Mouse (Mus musculus) c-Kit-positive CD71-negative TER-119-negative erythroid progenitor cells, embryonic 14.5 days (primary cell): ENCODE measurements at regions not wholly inside any gene's neighbourhood (a gene's known extent, or its start where the extent isn't known, plus 50 kb on each side); places are given as distances from the start of the nearest gene placed in this dataset.
"Not testable (repeated sequence)": the region's sequence is repeated elsewhere in the genome, so short reads cannot be mapped to it uniquely, and the experiment has no call there.

Experiments
- DNase-seq: peaks from one replicate; pipeline ENCODE4 v3.0.0-alpha.2; 2013; ENCODE audit warnings: low read depth

GRCm38 (mm10) chr17:74138517-74138916, 90.8 kb upstream of the Srd5a2 start:
- DNase-seq, result not testable (repeated sequence)

GRCm38 (mm10) chr17:74134976-74135375, 87.3 kb upstream of the Srd5a2 start:
- DNase-seq, result no peak

- no peak for DNase-seq
These were observed 83.8 kb upstream of the Srd5a2 start for GRCm38 (mm10) chr17:74131534-74131933.

GRCm38 (mm10) chr17:74122944-74123343, 75.2 kb upstream of the Srd5a2 start:
- peak; percentile 4 for DNase-seq

GRCm38 (mm10) chr17:74120969-74121368, 73.3 kb upstream of the Srd5a2 start:
- no peak for DNase-seq
